Mouse (Mus musculus) thymus, adult 2 months (tissue): Measurements from ENCODE around the gene Tenm4.

Experiments used
- CTCF ChIP-seq: fragments of 200-500 bp; IDR thresholded peaks from 2 replicates; pipeline ENCODE4 v1.5.1; 2012; ENCODE audit warnings: mild to moderate bottlenecking, control low read depth, low read length, moderate library complexity, borderline replicate concordance; ENCODE audit not compliant: control insufficient read depth, poor library complexity, insufficient read depth; ENCODE audit errors: extremely low read depth
- POLR2A ChIP-seq: fragments of 200-500 bp; IDR thresholded peaks from 2 replicates; pipeline ENCODE4 v1.6.1; 2012; ENCODE audit warnings: mild to moderate bottlenecking, low read length, control low read depth, moderate library complexity; ENCODE audit not compliant: control insufficient read depth, poor library complexity, insufficient read depth; ENCODE audit errors: extremely low read depth

GRCm38 (mm10) chr7:96765321-96765960 is 594.4 kb downstream of the Tenm4 start:
- TF ChIP-seq CTCF (no peak), POLR2A (no peak)
